Comparison of ENCODE assay signal across 19 mouse cellular contexts in the genomic region with DNA sequence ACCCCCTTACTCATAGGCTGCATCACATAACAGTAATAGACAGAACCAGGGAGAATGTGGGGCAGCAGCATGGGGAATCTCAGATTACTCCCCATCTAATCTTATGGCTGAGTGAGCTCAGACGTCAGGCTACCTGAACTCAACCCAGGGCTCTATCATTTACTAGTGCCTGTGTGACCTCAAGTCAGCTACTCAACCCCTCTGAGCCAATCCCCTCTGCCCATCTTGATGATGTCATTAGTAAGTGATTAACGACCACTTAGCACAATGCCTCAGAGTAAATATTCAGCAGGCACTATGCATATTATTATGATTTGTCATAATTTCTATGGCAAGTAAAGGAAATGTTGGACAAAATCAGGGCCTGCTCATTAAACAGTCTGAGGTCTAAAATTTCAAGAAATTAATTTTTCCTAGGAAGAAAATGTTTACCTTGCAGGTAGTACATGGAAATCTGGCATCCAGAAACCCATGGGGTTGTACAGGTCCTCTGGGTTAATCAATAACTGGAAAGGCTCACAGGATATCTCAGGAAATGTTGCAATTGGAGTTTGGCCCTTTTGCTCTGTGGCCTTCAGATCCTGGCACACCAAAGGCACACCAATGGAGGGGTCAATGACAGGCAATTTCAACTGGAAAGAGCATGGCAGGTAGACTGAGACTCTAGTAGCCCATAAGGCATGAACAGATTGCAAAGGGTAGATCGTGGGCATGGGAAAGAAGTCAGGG.
DNase-seq lines count a peak whose midpoint lies in the region; ATAC-seq and TF ChIP-seq lines count a peak whose summit lies in the region.
"Had no signal": no experiment of that assay in that cellular context is flagged by ENCODE, and none has a peak within 500 bp of the region (broad histone marks: within the 10 kb centered on the region; RNA-seq: fewer than 3 reads in every experiment).

No protein-coding gene starts in this region.

- H3K4me3 ChIP-seq in stomach, embryonic 15.5 days (replicated peaks) = no peak overlapping the region
- no peak overlapping the region for H3K4me3 ChIP-seq in stomach, postnatal 0 days (ENCODE audit: low read depth, low read length)
- no peak overlapping the region for H3K4me3 ChIP-seq in liver, embryonic 14.5 days (ENCODE audit: insufficient read depth in 1 of 2, low read depth in 2 of 2, low read length in 2 of 2)
- H3K4me3 ChIP-seq in midbrain, embryonic 10.5 days = no peak overlapping the region
- H3K4me3 ChIP-seq: embryonic facial prominence, embryonic 10.5 days; layer of hippocampus, adult 2 months; limb, embryonic 15.5 days; midbrain, embryonic 13.5 days had no signal

- TF ChIP-seq CTCF in stomach, postnatal 0 days (IDR thresholded peaks at IDR 0.05; ENCODE audit: low read depth) = no peak
- no peak for TF ChIP-seq CTCF in liver, embryonic 14.5 days (IDR thresholded peaks at IDR 0.05; ENCODE audit: low read depth)

- no peaks in the 10 kb centered on the region for H3K36me3 ChIP-seq in stomach, embryonic 15.5 days
- no peaks in the 10 kb centered on the region for H3K36me3 ChIP-seq in stomach, postnatal 0 days (ENCODE audit: control insufficient read depth, insufficient read depth, low read length)
- no peaks in the 10 kb centered on the region for H3K36me3 ChIP-seq in liver, embryonic 14.5 days (replicated peaks; ENCODE audit: control insufficient read depth, insufficient read depth, low read depth)
- no peaks in the 10 kb centered on the region for H3K36me3 ChIP-seq in midbrain, embryonic 10.5 days
- H3K36me3 ChIP-seq: embryonic facial prominence, embryonic 10.5 days; limb, embryonic 15.5 days; midbrain, embryonic 13.5 days had no signal

- no peak overlapping the region for H3K27ac ChIP-seq in stomach, embryonic 15.5 days
- H3K27ac ChIP-seq in stomach, postnatal 0 days (replicated peaks) = no peak overlapping the region
- no peak overlapping the region for H3K27ac ChIP-seq in liver, embryonic 14.5 days
- H3K27ac ChIP-seq in midbrain, embryonic 10.5 days (replicated peaks) = no peak overlapping the region
- H3K27ac ChIP-seq: embryonic facial prominence, embryonic 10.5 days; layer of hippocampus, adult 2 months; limb, embryonic 15.5 days; midbrain, embryonic 13.5 days had no signal

- H3K27me3 ChIP-seq in stomach, embryonic 15.5 days (replicated peaks) = no peaks in the 10 kb centered on the region
- no peaks in the 10 kb centered on the region for H3K27me3 ChIP-seq in stomach, postnatal 0 days (ENCODE audit: control insufficient read depth, insufficient read depth, low read length)
- no peaks in the 10 kb centered on the region for H3K27me3 ChIP-seq in liver, embryonic 14.5 days (ENCODE audit: control insufficient read depth, insufficient read depth, low read length)
- no peaks in the 10 kb centered on the region for H3K27me3 ChIP-seq in midbrain, embryonic 10.5 days (ENCODE audit: low read depth, poor library complexity, severe bottlenecking)
- H3K27me3 ChIP-seq: limb, embryonic 15.5 days; midbrain, embryonic 13.5 days had no signal

- no peak overlapping the region for H3K9ac ChIP-seq in stomach, embryonic 15.5 days
- no peak overlapping the region for H3K9ac ChIP-seq in stomach, postnatal 0 days (ENCODE audit: low read length)
- no peak overlapping the region for H3K9ac ChIP-seq in liver, embryonic 14.5 days (replicated peaks)
- H3K9ac ChIP-seq: limb, embryonic 15.5 days; midbrain, embryonic 13.5 days had no signal

- H3K4me2 ChIP-seq in stomach, embryonic 15.5 days = no peak overlapping the region
- no peak overlapping the region for H3K4me2 ChIP-seq in stomach, postnatal 0 days (replicated peaks; ENCODE audit: low read depth)
- no peak overlapping the region for H3K4me2 ChIP-seq in liver, embryonic 14.5 days (ENCODE audit: low read depth)
- H3K4me2 ChIP-seq: heart, embryonic 11.5 days; limb, embryonic 15.5 days; midbrain, embryonic 13.5 days had no signal

- WGBS in stomach, embryonic 15.5 days = 63% methylated on average over 3 of the region's 3 CpGs
- WGBS in stomach, postnatal 0 days = 71% methylated on average over 3 of the region's 3 CpGs
- 31% methylated on average over 3 of the region's 3 CpGs for WGBS in liver, embryonic 14.5 days (ENCODE audit: insufficient replicate concordance)
- WGBS in midbrain, embryonic 10.5 days = 85% methylated on average over 3 of the region's 3 CpGs

- no peak for TF ChIP-seq EP300 in stomach, postnatal 0 days (optimal IDR thresholded peaks at IDR 0.05)
- TF ChIP-seq EP300 in liver, embryonic 14.5 days (IDR thresholded peaks at IDR 0.05; ENCODE audit: low read depth) = no peak

- peak; percentile 60; the same call in 1 of the 2 replicates for ATAC-seq in stomach, embryonic 15.5 days (ENCODE audit: insufficient read depth, low FRiP score, low read depth)
- ATAC-seq in stomach, postnatal 0 days (ENCODE audit: low FRiP score, low TSS enrichment) = no peak
- peak; percentile 87 for ATAC-seq in liver, embryonic 14.5 days (ENCODE audit: insufficient read depth)
- ATAC-seq: hindbrain, embryonic 16.5 days; midbrain, embryonic 13.5 days had no signal

- no peak for DNase-seq in stomach, postnatal 0 days (ENCODE audit: low spot score)
- peak; percentile 13 to 43 for DNase-seq in kidney, postnatal 25 days
- DNase-seq in liver, embryonic 14.5 days (ENCODE audit: low read depth in 3 of 3, low spot score in 3 of 3) = peak; percentile 22 to 31 (median 24)
- DNase-seq in midbrain, embryonic 10.5 days (ENCODE audit: low spot score) = no peak
- no peak for DNase-seq in thymus, postnatal 36 days
- no peak for DNase-seq in c-Kit-positive CD71-positive TER-119-positive erythroid progenitor cells, embryonic 14.5 days (ENCODE audit: low spot score)
- DNase-seq: adrenal gland, postnatal 25 days; B cell, adult 2 months; cerebellum, adult 18-20 months; layer of hippocampus, postnatal 36 days; lung, postnatal 10 days; thymus, adult 18-20 months had no signal

- H3K9me3 ChIP-seq in stomach, embryonic 15.5 days = no peaks in the 10 kb centered on the region
- H3K9me3 ChIP-seq in stomach, postnatal 0 days (ENCODE audit: control insufficient read depth, low read length) = no peaks in the 10 kb centered on the region
- H3K9me3 ChIP-seq in liver, embryonic 14.5 days (ENCODE audit: control insufficient read depth, low read length) = no peaks in the 10 kb centered on the region
- no peaks in the 10 kb centered on the region for H3K9me3 ChIP-seq in midbrain, embryonic 10.5 days (replicated peaks)
- H3K9me3 ChIP-seq: embryonic facial prominence, embryonic 10.5 days; limb, embryonic 15.5 days; midbrain, embryonic 13.5 days had no signal

- H3K4me1 ChIP-seq in stomach, embryonic 15.5 days = no peaks in the 10 kb centered on the region
- H3K4me1 ChIP-seq in stomach, postnatal 0 days (replicated peaks; ENCODE audit: control insufficient read depth, insufficient read depth) = no peaks in the 10 kb centered on the region
- peaks cover 0 to 2% of the 10 kb centered on the region in 2 experiments; a peak in 1 of 4 replicates for H3K4me1 ChIP-seq in liver, embryonic 14.5 days (replicated peaks; ENCODE audit: control insufficient read depth in 2 of 2, insufficient read depth in 2 of 2, low read length in 1 of 2)
- H3K4me1 ChIP-seq in midbrain, embryonic 10.5 days = no peaks in the 10 kb centered on the region
- H3K4me1 ChIP-seq: limb, embryonic 15.5 days; midbrain, embryonic 13.5 days had no signal

Comparison
In these comparisons a context has a peak if more than half of its experiments do, and no peak if none do; other contexts are left out.
1. DNase-seq: peak in kidney, postnatal 25 days (2 of 2) and liver, embryonic 14.5 days (3 of 3); none in stomach, postnatal 0 days (single experiment), midbrain, embryonic 10.5 days (single experiment), thymus, postnatal 36 days (0 of 2) and c-Kit-positive CD71-positive TER-119-positive erythroid progenitor cells, embryonic 14.5 days (single experiment).